Mouse (Mus musculus): Measurements from ENCODE around the gene Grk1. TPM values are rescaled to one million over a fixed set of nuclear protein-coding genes. Genes with fewer than 3 reads are reported as not detected.

The Grk1 gene
- polyA plus RNA-seq, 1 experiment from 2014 or later, result not detected

- H3K4me1 ChIP-seq (ENCODE audit: control insufficient read depth in 2 of 2, insufficient read depth in 2 of 2, low read length in 2 of 2), result peaks cover 0 to 2% of the 10 kb centered on the region in 2 experiments; a peak in 1 of 4 replicates
- H3K36me3 ChIP-seq (ENCODE audit: control insufficient read depth, insufficient read depth, low read length), result peaks cover 34% of the 10 kb centered on the region
- no peaks in the 10 kb centered on the region for H3K9me3 ChIP-seq (ENCODE audit: control insufficient read depth, low read length)
- no peak overlapping the region for H3K4me3 ChIP-seq (ENCODE audit: control insufficient read depth in 1 of 2, insufficient read depth in 1 of 2, low read depth in 1 of 2, low read length in 2 of 2)
- no peak overlapping the region for H3K9ac ChIP-seq (ENCODE audit: low read length)
- 33% methylated on average over 4 of the region's 4 CpGs for WGBS
- no peak overlapping the region for H3K27ac ChIP-seq (replicated peaks in 1 of 2; ENCODE audit: control insufficient read depth in 1 of 2, insufficient read depth in 1 of 2, low read depth in 2 of 2, low read length in 2 of 2)
- ATAC-seq (ENCODE audit: insufficient number of reproducible peaks, insufficient read depth, low FRiP score, low read depth), result no peak
- no peaks in the 10 kb centered on the region; the same call in 1 of the 2 replicates for H3K27me3 ChIP-seq (ENCODE audit: control insufficient read depth, insufficient read depth, low read length)
- H3K4me2 ChIP-seq (ENCODE audit: low read length), result no peak overlapping the region
These were observed 57.0 kb downstream of the Grk1 start for GRCm38 (mm10) chr8:13461843-13462242.

DNA sequence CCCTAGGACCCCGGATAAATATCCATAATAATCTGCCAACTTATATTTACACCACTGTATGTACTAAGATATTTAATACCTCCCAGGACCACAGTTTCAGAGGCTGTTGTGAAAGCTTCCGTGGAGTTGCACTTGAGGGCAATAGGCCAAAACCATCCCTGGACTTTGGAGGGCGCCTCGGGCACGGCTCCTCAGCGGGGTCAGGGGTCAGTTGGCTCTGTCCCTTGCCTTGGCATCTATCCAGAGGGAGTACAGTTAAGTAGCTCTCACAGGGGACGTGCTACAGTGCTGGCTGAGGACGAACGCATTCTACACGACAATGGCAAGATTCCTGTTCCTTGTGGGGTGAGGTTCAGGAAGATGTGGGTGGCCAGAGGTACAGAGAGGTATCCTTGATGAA is 57.5 kb downstream of the Grk1 start:
- peaks cover 0 to 2% of the 10 kb centered on the region in 2 experiments; a peak in 1 of 4 replicates for H3K4me1 ChIP-seq (ENCODE audit: control insufficient read depth in 2 of 2, insufficient read depth in 2 of 2, low read length in 2 of 2)
- H3K27ac ChIP-seq (replicated peaks in 1 of 2; ENCODE audit: control insufficient read depth in 1 of 2, insufficient read depth in 1 of 2, low read depth in 2 of 2, low read length in 2 of 2), result no peak overlapping the region
- 64% methylated on average over 10 of the region's 10 CpGs for WGBS

GRCm38 (mm10) chr8:13465324-13465723 is 60.4 kb downstream of the Grk1 start:
- ATAC-seq (ENCODE audit: insufficient number of reproducible peaks, insufficient read depth, low FRiP score, low read depth), result no peak
- 68% methylated on average over 7 of the region's 7 CpGs for WGBS
- Histone ChIP-seq H3K4me1 (ENCODE audit: control insufficient read depth in 2 of 2, insufficient read depth in 2 of 2, low read length in 2 of 2) (peaks cover 0 to 2% of the 10 kb centered on the region in 2 experiments; a peak in 1 of 4 replicates), H3K9me3 (ENCODE audit: control insufficient read depth, low read length) (no peaks in the 10 kb centered on the region), H3K27ac (replicated peaks in 1 of 2; ENCODE audit: control insufficient read depth in 1 of 2, insufficient read depth in 1 of 2, low read depth in 2 of 2, low read length in 2 of 2) (no peak overlapping the region), H3K36me3 (ENCODE audit: control insufficient read depth, insufficient read depth, low read length) (peaks cover 68% of the 10 kb centered on the region), H3K9ac (ENCODE audit: low read length) (no peak overlapping the region), H3K27me3 (ENCODE audit: control insufficient read depth, insufficient read depth, low read length) (no peaks in the 10 kb centered on the region), H3K4me2 (ENCODE audit: low read length) (no peak overlapping the region), H3K4me3 (ENCODE audit: control insufficient read depth in 1 of 2, insufficient read depth in 1 of 2, low read depth in 1 of 2, low read length in 2 of 2) (no peak overlapping the region)

More for the DNA sequence above, 57.5 kb downstream of the Grk1 start:
- Histone ChIP-seq H3K4me3 (ENCODE audit: control insufficient read depth in 1 of 2, insufficient read depth in 1 of 2, low read depth in 1 of 2, low read length in 2 of 2) (no peak overlapping the region), H3K9me3 (ENCODE audit: control insufficient read depth, low read length) (no peaks in the 10 kb centered on the region), H3K9ac (ENCODE audit: low read length) (no peak overlapping the region), H3K27me3 (ENCODE audit: control insufficient read depth, insufficient read depth, low read length) (no peaks in the 10 kb centered on the region; the same call in 1 of the 2 replicates), H3K4me2 (ENCODE audit: low read length) (no peak overlapping the region), H3K36me3 (ENCODE audit: control insufficient read depth, insufficient read depth, low read length) (peaks cover 39% of the 10 kb centered on the region)
- ATAC-seq (ENCODE audit: insufficient number of reproducible peaks, insufficient read depth, low FRiP score, low read depth), result no peak

- no peak overlapping the region for H3K4me2 ChIP-seq (ENCODE audit: low read length)
- H3K27me3 ChIP-seq (ENCODE audit: control insufficient read depth, insufficient read depth, low read length), result no peaks in the 10 kb centered on the region
- H3K27ac ChIP-seq (replicated peaks in 1 of 2; ENCODE audit: control insufficient read depth in 1 of 2, insufficient read depth in 1 of 2, low read depth in 2 of 2, low read length in 2 of 2), result no peak overlapping the region
- ATAC-seq (ENCODE audit: insufficient number of reproducible peaks, insufficient read depth, low FRiP score, low read depth), result no peak
- WGBS, result 65% methylated on average over 5 of the region's 5 CpGs
- H3K4me3 ChIP-seq (ENCODE audit: control insufficient read depth in 1 of 2, insufficient read depth in 1 of 2, low read depth in 1 of 2, low read length in 2 of 2), result no peak overlapping the region
- no peaks in the 10 kb centered on the region for H3K9me3 ChIP-seq (ENCODE audit: control insufficient read depth, low read length)
- peaks cover 2 to 7% of the 10 kb centered on the region in 2 experiments; a peak in 2 of 4 replicates for H3K4me1 ChIP-seq (ENCODE audit: control insufficient read depth in 2 of 2, insufficient read depth in 2 of 2, low read length in 2 of 2)
- H3K9ac ChIP-seq (ENCODE audit: low read length), result no peak overlapping the region
- H3K36me3 ChIP-seq (ENCODE audit: control insufficient read depth, insufficient read depth, low read length), result peaks cover 82% of the 10 kb centered on the region
These were observed 62.1 kb downstream of the Grk1 start for GRCm38 (mm10) chr8:13466989-13467388.

- peaks cover 12 to 17% of the 10 kb centered on the region in 2 experiments; a peak in 3 of 4 replicates for H3K4me1 ChIP-seq (ENCODE audit: control insufficient read depth in 2 of 2, insufficient read depth in 2 of 2, low read length in 2 of 2)
- H3K9ac ChIP-seq (ENCODE audit: low read length), result no peak overlapping the region
- ATAC-seq (ENCODE audit: insufficient number of reproducible peaks, insufficient read depth, low FRiP score, low read depth), result no peak
- H3K36me3 ChIP-seq (ENCODE audit: control insufficient read depth, insufficient read depth, low read length), result peaks cover 86% of the 10 kb centered on the region
- no peak overlapping the region for H3K27ac ChIP-seq (replicated peaks in 1 of 2; ENCODE audit: control insufficient read depth in 1 of 2, insufficient read depth in 1 of 2, low read depth in 2 of 2, low read length in 2 of 2)
- H3K27me3 ChIP-seq (ENCODE audit: control insufficient read depth, insufficient read depth, low read length), result no peaks in the 10 kb centered on the region
- no peak overlapping the region for H3K4me3 ChIP-seq (ENCODE audit: control insufficient read depth in 1 of 2, insufficient read depth in 1 of 2, low read depth in 1 of 2, low read length in 2 of 2)
- no peak overlapping the region for H3K4me2 ChIP-seq (ENCODE audit: low read length)
- no peaks in the 10 kb centered on the region for H3K9me3 ChIP-seq (ENCODE audit: control insufficient read depth, low read length)
- WGBS, result 82% methylated on average over 9 of the region's 9 CpGs
These were observed 63.9 kb downstream of the Grk1 start for GRCm38 (mm10) chr8:13468737-13469136.

GRCm38 (mm10) chr8:13471484-13471883 is 66.6 kb downstream of the Grk1 start:
- H3K4me1 ChIP-seq (ENCODE audit: control insufficient read depth in 2 of 2, insufficient read depth in 2 of 2, low read length in 2 of 2), result peaks cover 10 to 17% of the 10 kb centered on the region in 2 experiments; a peak in 3 of 4 replicates
- no peak overlapping the region for H3K27ac ChIP-seq (replicated peaks in 1 of 2; ENCODE audit: control insufficient read depth in 1 of 2, insufficient read depth in 1 of 2, low read depth in 2 of 2, low read length in 2 of 2)
- no peak for ATAC-seq (ENCODE audit: insufficient number of reproducible peaks, insufficient read depth, low FRiP score, low read depth)
- WGBS, result 67% methylated on average over 11 of the region's 11 CpGs
- H3K9ac ChIP-seq (ENCODE audit: low read length), result no peak overlapping the region
- no peaks in the 10 kb centered on the region for H3K9me3 ChIP-seq (ENCODE audit: control insufficient read depth, low read length)
- H3K4me2 ChIP-seq (ENCODE audit: low read length), result no peak overlapping the region
- no peak overlapping the region for H3K4me3 ChIP-seq (ENCODE audit: control insufficient read depth in 1 of 2, insufficient read depth in 1 of 2, low read depth in 1 of 2, low read length in 2 of 2)
- H3K27me3 ChIP-seq (ENCODE audit: control insufficient read depth, insufficient read depth, low read length), result no peaks in the 10 kb centered on the region
- H3K36me3 ChIP-seq (ENCODE audit: control insufficient read depth, insufficient read depth, low read length), result peaks cover 90% of the 10 kb centered on the region

Other genes with a start within 250 kb of the Grk1 start
- 355 and 361 TPM in 2 replicates for gene Lamp1, start 245.9 kb upstream of the Grk1 start, polyA plus RNA-seq (2014; fragmentation: Nextera tagmentation; extraction: Ambion mirVana)
- gene Grtp1, start 204.5 kb upstream of the Grk1 start, polyA plus RNA-seq (2014; fragmentation: Nextera tagmentation; extraction: Ambion mirVana), result 19.6 and 21.3 TPM in 2 replicates
- gene Adprhl1, start 150.9 kb upstream of the Grk1 start, polyA plus RNA-seq (2014; fragmentation: Nextera tagmentation; extraction: Ambion mirVana), result 225 and 239 TPM in 2 replicates
- gene Dcun1d2, start 117.0 kb upstream of the Grk1 start, polyA plus RNA-seq (2014; fragmentation: Nextera tagmentation; extraction: Ambion mirVana), result 30.4 and 30.9 TPM in 2 replicates
- gene Tmco3, start 116.9 kb upstream of the Grk1 start, polyA plus RNA-seq (2014; fragmentation: Nextera tagmentation; extraction: Ambion mirVana), result 37.2 and 39.6 TPM in 2 replicates
- 79.0 and 82.2 TPM in 2 replicates for gene Tfdp1, start 66.3 kb upstream of the Grk1 start, polyA plus RNA-seq (2014; fragmentation: Nextera tagmentation; extraction: Ambion mirVana)
- not detected in 2 replicates for gene Atp4b, start 8.3 kb upstream of the Grk1 start, polyA plus RNA-seq (2014; fragmentation: Nextera tagmentation; extraction: Ambion mirVana)
- 0.97 and 1.6 TPM in 2 replicates for gene Tmem255b, start 30.1 kb downstream of the Grk1 start, polyA plus RNA-seq (2014; fragmentation: Nextera tagmentation; extraction: Ambion mirVana)
- 123 and 151 TPM in 2 replicates for gene Gas6, start 89.4 kb downstream of the Grk1 start, polyA plus RNA-seq (2014; fragmentation: Nextera tagmentation; extraction: Ambion mirVana)
- not detected in 2 replicates for gene 1700029H14Rik, start 157.4 kb downstream of the Grk1 start, polyA plus RNA-seq (2014; fragmentation: Nextera tagmentation; extraction: Ambion mirVana)

Measured in heart, embryonic 14.5 days (tissue).